In genomic region chr3:153902595-153902994, GRCm38 (mm10) we compare ENCODE assay signal across 22 mouse cellular contexts. TPM values are rescaled to one million over a fixed set of nuclear protein-coding genes. Genes with fewer than 3 reads are reported as not detected.
DNase-seq lines count a peak whose midpoint lies in the region; ATAC-seq and TF ChIP-seq lines count a peak whose summit lies in the region.
"Had no signal": no experiment of that assay in that cellular context is flagged by ENCODE, and none has a peak within 500 bp of the region (broad histone marks: within the 10 kb centered on the region; RNA-seq: fewer than 3 reads in every experiment).

No protein-coding gene starts in this region.

- H3K36me3 ChIP-seq in liver, embryonic 11.5 days (ENCODE audit: control insufficient read depth, insufficient read depth, low read length): peaks cover 32% of the 10 kb centered on the region
- peaks cover 38% of the 10 kb centered on the region for H3K36me3 ChIP-seq in liver, postnatal 0 days (replicated peaks; ENCODE audit: insufficient read depth, low read length)
- peaks cover 45% of the 10 kb centered on the region for H3K36me3 ChIP-seq in liver, embryonic 15.5 days (replicated peaks)

- no peak for TF ChIP-seq POLR2A in bone marrow macrophage, adult 2 months (IDR thresholded peaks at IDR 0.05; ENCODE audit: borderline replicate concordance, low read depth, low read length)

- H3K27me3 ChIP-seq in liver, embryonic 11.5 days (replicated peaks; ENCODE audit: control insufficient read depth, insufficient read depth, low read length): no peaks in the 10 kb centered on the region
- H3K27me3 ChIP-seq in liver, postnatal 0 days (ENCODE audit: insufficient read depth, low read length): no peaks in the 10 kb centered on the region
- H3K27me3 ChIP-seq in liver, embryonic 15.5 days: no peaks in the 10 kb centered on the region
- H3K27me3 ChIP-seq: embryonic facial prominence, embryonic 12.5 days; heart, embryonic 12.5 days; hindbrain, embryonic 15.5 days had no signal

- no peak overlapping the region for H3K9ac ChIP-seq in liver, embryonic 11.5 days (ENCODE audit: low read depth, low read length)
- no peak overlapping the region for H3K9ac ChIP-seq in liver, postnatal 0 days (replicated peaks)
- H3K9ac ChIP-seq in liver, embryonic 15.5 days: no peak overlapping the region
- H3K9ac ChIP-seq: embryonic facial prominence, embryonic 12.5 days; forebrain, postnatal 0 days; heart, embryonic 12.5 days; hindbrain, embryonic 15.5 days had no signal

- ATAC-seq in liver, embryonic 11.5 days (replicated peaks; ENCODE audit: low FRiP score): no peak
- no peak for ATAC-seq in liver, postnatal 0 days
- no peak for ATAC-seq in liver, embryonic 15.5 days (ENCODE audit: insufficient read depth)
- no peak for ATAC-seq in CD4-positive, CD25-positive, alpha-beta regulatory T cell, adult 4 months
- ATAC-seq: forebrain, postnatal 0 days had no signal

- no peak overlapping the region for H3K4me2 ChIP-seq in liver, embryonic 11.5 days
- no peak overlapping the region for H3K4me2 ChIP-seq in liver, postnatal 0 days (ENCODE audit: low read depth, low read length)
- H3K4me2 ChIP-seq in liver, embryonic 15.5 days: no peak overlapping the region
- H3K4me2 ChIP-seq: embryonic facial prominence, embryonic 12.5 days; heart, embryonic 12.5 days; hindbrain, embryonic 15.5 days had no signal

- TF ChIP-seq EP300 in liver, postnatal 0 days (IDR thresholded peaks at IDR 0.05; ENCODE audit: low read depth): no peak

- peaks cover 6% of the 10 kb centered on the region; the same call in 1 of the 2 replicates for H3K4me1 ChIP-seq in liver, embryonic 11.5 days (replicated peaks; ENCODE audit: control insufficient read depth, insufficient read depth, low read length)
- H3K4me1 ChIP-seq in liver, postnatal 0 days (ENCODE audit: insufficient read depth): no peaks in the 10 kb centered on the region
- H3K4me1 ChIP-seq in bone marrow macrophage, adult 2 months (ENCODE audit: control insufficient read depth, insufficient read depth, low read length): peaks cover 2% of the 10 kb centered on the region
- peaks cover 28% of the 10 kb centered on the region for H3K4me1 ChIP-seq in liver, embryonic 15.5 days (replicated peaks)
- H3K4me1 ChIP-seq: embryonic facial prominence, embryonic 12.5 days; hindbrain, embryonic 15.5 days had no signal

- no peak overlapping the region for H3K4me3 ChIP-seq in liver, embryonic 11.5 days (ENCODE audit: low read depth, low read length)
- H3K4me3 ChIP-seq in liver, postnatal 0 days (ENCODE audit: low read depth, low read length): no peak overlapping the region
- H3K4me3 ChIP-seq in bone marrow macrophage, adult 2 months (ENCODE audit: insufficient read depth, low read length): no peak overlapping the region
- H3K4me3 ChIP-seq in liver, embryonic 15.5 days (replicated peaks): no peak overlapping the region
- H3K4me3 ChIP-seq: embryonic facial prominence, embryonic 12.5 days; heart, embryonic 12.5 days; hindbrain, embryonic 15.5 days had no signal

- DNase-seq in heart, adult 11 months: peak; percentile 27
- DNase-seq in heart, postnatal 4 days: no peak
- no peak for DNase-seq in liver, embryonic 11.5 days (ENCODE audit: low spot score)
- DNase-seq in liver, postnatal 0 days: no peak
- DNase-seq: adrenal gland, adult 8-10 months; cerebellum, adult 11-12 months; cerebellum, adult 9-10 months; cerebellum, postnatal 25 days; forebrain, postnatal 0 days; gastrocnemius, postnatal 25 days; heart, adult 18-20 months had no signal

- peak overlapping the region; percentile 25 for H3K27ac ChIP-seq in liver, embryonic 11.5 days (ENCODE audit: low read depth, low read length)
- H3K27ac ChIP-seq in liver, postnatal 0 days (ENCODE audit: low read depth): no peak overlapping the region
- peak overlapping the region; percentile 68 for H3K27ac ChIP-seq in bone marrow macrophage, adult 2 months (ENCODE audit: insufficient read depth, low read depth, low read length)
- 0 out of 2 replicates have a peak overlapping the region, but pooled peaks have one; percentile 9 for H3K27ac ChIP-seq in liver, embryonic 15.5 days (replicated peaks)
- H3K27ac ChIP-seq: embryonic facial prominence, embryonic 12.5 days; hindbrain, embryonic 15.5 days had no signal

- WGBS in liver, embryonic 11.5 days: 41% methylated on average over 3 of the region's 3 CpGs
- 41% methylated on average over 3 of the region's 3 CpGs for WGBS in liver, postnatal 0 days (ENCODE audit: insufficient replicate concordance)
- 28% methylated on average over 3 of the region's 3 CpGs for WGBS in liver, embryonic 15.5 days (ENCODE audit: insufficient replicate concordance)

- no peak for TF ChIP-seq CTCF in liver, postnatal 0 days (IDR thresholded peaks at IDR 0.05; ENCODE audit: low read depth)
- no peak for TF ChIP-seq CTCF in bone marrow macrophage, adult 2 months (IDR thresholded peaks at IDR 0.05; ENCODE audit: low read depth, low read length)

- H3K9me3 ChIP-seq in liver, embryonic 11.5 days (ENCODE audit: control insufficient read depth, low read length): no peaks in the 10 kb centered on the region
- no peaks in the 10 kb centered on the region for H3K9me3 ChIP-seq in liver, postnatal 0 days (ENCODE audit: low read length)
- H3K9me3 ChIP-seq in liver, embryonic 15.5 days (replicated peaks): no peaks in the 10 kb centered on the region
- H3K9me3 ChIP-seq: embryonic facial prominence, embryonic 12.5 days; G1E; heart, embryonic 12.5 days; hindbrain, embryonic 15.5 days had no signal

RNA-seq across cellular contexts. Expression of gene Msh4, which starts 3.3 kb away (rescaled TPM):
- total RNA-seq in heart, postnatal 4 days (2021): under 1 TPM; 0.29 to 0.31 TPM
- 0.09 and 0.11 TPM in 2 replicates for polyA plus RNA-seq in liver, embryonic 11.5 days (2014; fragmentation: Nextera tagmentation; extraction: Ambion mirVana)
- not detected in 2 replicates for polyA plus RNA-seq in liver, postnatal 0 days (2015; fragmentation: Nextera tagmentation; extraction: Ambion mirVana)
- polyA plus RNA-seq in bone marrow macrophage, adult 2 months (2012; ENCODE audit: insufficient read depth, insufficient read length, missing spikeins): not detected in 2 replicates
- polyA plus RNA-seq in liver, embryonic 15.5 days (2015; fragmentation: Nextera tagmentation; extraction: Ambion mirVana): 0.03 TPM in 1 of 2 replicates, not detected in the other
- polyA plus RNA-seq in CD4-positive, CD25-positive, alpha-beta regulatory T cell, adult 4 months (2017; shearing (Covaris generic)): not detected
- total RNA-seq: gastrocnemius, postnatal 25 days had no signal
- polyA plus RNA-seq: G1E had no signal

RNA-seq across cellular contexts. Expression of gene Rabggtb, which starts 10.2 kb away (rescaled TPM):
- total RNA-seq in heart, postnatal 4 days (2021): 100 to 1,000 TPM; 108 to 110 TPM
- 86.9 and 95.9 TPM in 2 replicates for polyA plus RNA-seq in liver, embryonic 11.5 days (2014; fragmentation: Nextera tagmentation; extraction: Ambion mirVana)
- 28.7 and 31.8 TPM in 2 replicates for polyA plus RNA-seq in liver, postnatal 0 days (2015; fragmentation: Nextera tagmentation; extraction: Ambion mirVana)
- polyA plus RNA-seq in bone marrow macrophage, adult 2 months (2012; ENCODE audit: insufficient read depth, insufficient read length, missing spikeins): 46.5 and 53.2 TPM in 2 replicates
- 36.6 and 38.2 TPM in 2 replicates for polyA plus RNA-seq in liver, embryonic 15.5 days (2015; fragmentation: Nextera tagmentation; extraction: Ambion mirVana)
- 10 to 100 TPM; 40.3 to 48.1 TPM for polyA plus RNA-seq in CD4-positive, CD25-positive, alpha-beta regulatory T cell, adult 4 months (2017; shearing (Covaris generic))

RNA-seq across cellular contexts. Expression of gene Acadm, which starts 41.8 kb away (rescaled TPM):
- 100 to 1,000 TPM; 579 to 585 TPM for total RNA-seq in heart, postnatal 4 days (2021)
- polyA plus RNA-seq in liver, embryonic 11.5 days (2014; fragmentation: Nextera tagmentation; extraction: Ambion mirVana): 68.9 and 75.3 TPM in 2 replicates
- polyA plus RNA-seq in liver, postnatal 0 days (2015; fragmentation: Nextera tagmentation; extraction: Ambion mirVana): 271 and 289 TPM in 2 replicates
- 78.7 and 90.3 TPM in 2 replicates for polyA plus RNA-seq in bone marrow macrophage, adult 2 months (2012; ENCODE audit: insufficient read depth, insufficient read length, missing spikeins)
- polyA plus RNA-seq in liver, embryonic 15.5 days (2015; fragmentation: Nextera tagmentation; extraction: Ambion mirVana): 82.5 and 101 TPM in 2 replicates
- 10 to 100 TPM; 38.4 to 40.9 TPM for polyA plus RNA-seq in CD4-positive, CD25-positive, alpha-beta regulatory T cell, adult 4 months (2017; shearing (Covaris generic))

RNA-seq across cellular contexts. Expression of gene Asb17, which starts 58.6 kb away (rescaled TPM):
- total RNA-seq in heart, postnatal 4 days (2021): not detected
- 8.3 and 9.6 TPM in 2 replicates for polyA plus RNA-seq in liver, embryonic 11.5 days (2014; fragmentation: Nextera tagmentation; extraction: Ambion mirVana)
- polyA plus RNA-seq in liver, postnatal 0 days (2015; fragmentation: Nextera tagmentation; extraction: Ambion mirVana): 0.40 and 0.66 TPM in 2 replicates
- not detected in 2 replicates for polyA plus RNA-seq in bone marrow macrophage, adult 2 months (2012; ENCODE audit: insufficient read depth, insufficient read length, missing spikeins)
- 2.6 and 3.0 TPM in 2 replicates for polyA plus RNA-seq in liver, embryonic 15.5 days (2015; fragmentation: Nextera tagmentation; extraction: Ambion mirVana)
- not detected for polyA plus RNA-seq in CD4-positive, CD25-positive, alpha-beta regulatory T cell, adult 4 months (2017; shearing (Covaris generic))
- total RNA-seq: adrenal gland, adult 8-10 months; adrenal gland, postnatal 4 days; forebrain, postnatal 0 days; gastrocnemius, adult 18-20 months; gastrocnemius, postnatal 25 days; heart, adult 18-20 months; heart, postnatal 25 days had no signal
- polyA plus RNA-seq: cortical plate, adult 2 months; forebrain, postnatal 0 days had no signal
